Mouse (Mus musculus) heart, postnatal 0 days (tissue): Measurements from ENCODE around the gene Atxn7l3. TPM values are rescaled to one million over a fixed set of nuclear protein-coding genes. Genes with fewer than 3 reads are reported as not detected.

Experiments used
- ATAC-seq: fragments of 200-750 bp; cut with Nextera tagmentation; 2 replicates; pipeline ENCODE4 v1.8.0; 2017; ENCODE audit warnings: low read depth, moderate number of reproducible peaks, moderate library complexity; ENCODE audit not compliant: insufficient read depth
- DNase-seq: peaks from one replicate; pipeline ENCODE4 v3.0.0-alpha.2; 2016; ENCODE audit warnings: low spot score
- H3K27ac ChIP-seq: fragments of 300-500 bp; sonication (generic); 2 replicates; pipeline ENCODE4 v1.5.1; 2014; ENCODE audit warnings: low read depth, mild to moderate bottlenecking
- H3K27me3 ChIP-seq: fragments of 300-500 bp; sonication (generic); 2 replicates; pipeline ENCODE4 v1.6.1; 2014; ENCODE audit warnings: low read length, mixed read lengths; ENCODE audit not compliant: control insufficient read depth, insufficient read depth
- H3K36me3 ChIP-seq: fragments of 300-500 bp; sonication (generic); replicated peaks from 2 replicates; pipeline ENCODE4 v1.6.1; 2014; ENCODE audit warnings: low read length, mixed read lengths; ENCODE audit not compliant: control insufficient read depth, insufficient read depth
- H3K4me1 ChIP-seq: fragments of 300-500 bp; sonication (generic); 2 replicates; pipeline ENCODE4 v1.6.1; 2014; ENCODE audit warnings: antibody characterized with exemption; ENCODE audit not compliant: control insufficient read depth, insufficient read depth
- H3K4me2 ChIP-seq: fragments of 300-500 bp; sonication (generic); 2 replicates; pipeline ENCODE4 v1.6.1; 2014; ENCODE audit warnings: low read depth, mild to moderate bottlenecking, low read length, moderate library complexity
- H3K4me3 ChIP-seq: fragments of 300-500 bp; sonication (generic); 2 replicates; pipeline ENCODE4 v1.5.1; 2014; ENCODE audit warnings: low read depth, low read length
- H3K9ac ChIP-seq: fragments of 300-500 bp; sonication (generic); replicated peaks from 2 replicates; pipeline ENCODE4 v1.6.1; 2014; ENCODE audit warnings: low read depth, low read length, mixed read lengths
- H3K9me3 ChIP-seq: fragments of 300-500 bp; sonication (generic); replicated peaks from 2 replicates; pipeline ENCODE4 v1.6.1; 2016; ENCODE audit warnings: low read length; ENCODE audit not compliant: control insufficient read depth
- CTCF ChIP-seq: IDR thresholded peaks from 2 replicates; pipeline ENCODE4 v1.5.1; 2016; ENCODE audit warnings: antibody characterized with exemption, control low read depth, low read depth
- EP300 ChIP-seq: IDR thresholded peaks from 2 replicates; pipeline ENCODE4 v1.6.1; 2016; ENCODE audit warnings: antibody characterized with exemption, low read depth
- WGBS: fragments of 180-500 bp; shearing (Covaris S2); extraction: QIAGEN DNeasy Blood & Tissue Kit; methylation state at CpG from one replicate; pipeline ENCODE4 v1.1.7; 2014; 5-methylcytosine and 5-hydroxymethylcytosine counted together
- polyA plus RNA-seq: library from polyadenylated mRNA; unstranded; fragments of >200 nt; fragmentation: Nextera tagmentation; extraction: Ambion mirVana; gene quantifications from 2 replicates; pipeline ENCODE4 v1.2.1, GENCODE M21; 2015
- total RNA-seq: library from RNA; depleted of rRNA; stranded (reverse); fragments of >200 nt; gene quantifications from 2 replicates; pipeline ENCODE4 v1.2.3, GENCODE M21; 2014; ENCODE audit warnings: low replicate concordance

Atxn7l3 gene
- total and polyA plus RNA-seq, 2 experiments from 2014 or later = 5.4 to 36.2 TPM

DNA sequence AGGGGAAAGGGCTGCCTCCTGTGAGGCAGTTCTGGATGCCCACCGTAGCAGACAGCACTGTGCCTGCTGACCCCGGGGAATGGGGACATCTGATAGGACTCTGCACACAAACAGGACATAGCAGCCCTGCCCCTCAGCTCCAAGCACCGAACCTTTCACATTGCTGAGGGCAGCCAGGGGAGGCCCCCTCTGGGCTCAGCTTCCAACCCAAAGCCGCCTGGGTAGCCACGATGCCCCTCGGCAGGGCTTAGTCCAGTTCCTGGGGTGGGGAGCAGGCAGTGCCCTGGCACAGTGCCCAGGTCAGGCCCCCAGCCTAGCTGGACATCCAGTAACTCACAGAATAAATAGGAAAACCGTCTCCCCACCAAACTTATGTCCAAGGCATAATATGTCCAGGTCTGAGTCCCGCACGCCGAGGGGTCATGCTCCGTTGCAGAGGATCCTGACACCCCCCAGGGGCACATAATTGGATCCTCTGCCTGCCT lies 5.3 kb downstream of the Atxn7l3 start:
- TF ChIP-seq CTCF (no peak), EP300 (no peak)
- Histone ChIP-seq H3K4me3 (no peak overlapping the region), H3K9me3 (no peaks in the 10 kb centered on the region), H3K4me2 (no peak overlapping the region), H3K36me3 (peaks cover 60% of the 10 kb centered on the region), H3K4me1 (peaks cover 11% of the 10 kb centered on the region), H3K9ac (no peak overlapping the region), H3K27ac (no peak overlapping the region), H3K27me3 (no peaks in the 10 kb centered on the region)
- no peak for DNase-seq
- WGBS = 80% methylated on average over 11 of the region's 11 CpGs
- ATAC-seq = no peak

DNA sequence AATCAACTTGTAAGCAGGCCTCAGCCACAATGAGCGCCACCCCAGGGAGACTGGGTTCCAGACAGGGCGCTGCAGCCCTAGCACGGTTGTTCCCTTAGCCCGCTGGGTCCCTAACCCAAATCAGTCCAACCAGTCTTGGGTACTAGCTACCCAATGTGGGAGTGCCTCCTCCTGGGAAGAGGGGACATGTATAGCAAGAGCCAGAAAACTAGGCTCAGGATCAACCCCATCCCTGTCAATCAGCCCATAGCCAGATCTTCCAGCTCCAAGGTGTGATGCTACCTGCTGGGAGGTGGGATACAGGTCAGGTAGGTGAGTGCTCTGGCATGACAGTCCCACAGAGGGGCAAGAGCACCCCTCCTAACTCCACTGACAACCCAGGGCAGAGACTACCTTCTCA lies 6.3 kb downstream of the Atxn7l3 start:
- Histone ChIP-seq H3K4me1 (peaks cover 12% of the 10 kb centered on the region), H3K36me3 (peaks cover 60% of the 10 kb centered on the region), H3K9me3 (no peaks in the 10 kb centered on the region), H3K9ac (0 out of 2 replicates have a peak overlapping the region, but pooled peaks have one; percentile 3), H3K4me3 (no peak overlapping the region), H3K27me3 (no peaks in the 10 kb centered on the region), H3K27ac (no peak overlapping the region), H3K4me2 (no peak overlapping the region)
- ATAC-seq (no peak), DNase-seq (no peak)
- TF ChIP-seq EP300 (no peak), CTCF (no peak)
- 83% methylated on average over 4 of the region's 4 CpGs for WGBS

DNA sequence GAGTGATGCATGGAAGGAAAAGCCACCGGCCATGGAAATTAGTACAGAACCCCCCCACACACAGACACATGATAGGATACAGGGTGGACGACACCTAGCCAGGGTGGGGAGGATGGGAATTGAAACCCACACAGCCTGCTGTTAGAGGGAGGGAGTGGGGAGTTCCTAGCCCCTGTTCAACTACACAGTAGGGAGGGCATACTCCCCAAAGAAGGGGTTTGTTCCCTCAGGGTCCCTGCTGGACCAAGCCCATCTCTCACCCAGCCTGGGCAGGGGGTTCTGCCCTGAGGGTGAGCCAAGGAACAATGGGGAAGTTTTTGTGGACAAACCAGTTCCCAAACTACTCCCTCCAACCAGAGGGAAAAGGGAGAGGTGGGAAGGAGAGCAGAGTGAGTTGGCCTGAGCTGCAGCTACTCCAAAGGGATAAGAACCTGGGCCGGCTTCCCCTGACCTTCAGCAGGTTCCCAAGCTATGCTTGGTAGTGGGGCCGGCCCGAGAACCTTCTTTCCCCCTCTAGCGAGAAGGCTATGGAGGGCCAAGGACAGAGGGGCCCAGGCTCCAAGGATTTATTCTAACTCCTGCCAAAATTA lies 6.8 kb downstream of the Atxn7l3 start:
- no peaks in the 10 kb centered on the region for H3K27me3 ChIP-seq
- H3K36me3 ChIP-seq = peaks cover 60% of the 10 kb centered on the region
- 0 out of 2 replicates have a peak, but pooled peaks cover 6% of the 10 kb centered on the region for H3K4me1 ChIP-seq
- no peak overlapping the region for H3K9ac ChIP-seq
- 53% methylated on average over 6 of the region's 6 CpGs for WGBS
- H3K4me3 ChIP-seq = no peak overlapping the region
- no peak overlapping the region for H3K4me2 ChIP-seq
- no peak for ATAC-seq
- H3K9me3 ChIP-seq = no peaks in the 10 kb centered on the region
- H3K27ac ChIP-seq = no peak overlapping the region
- no peak for DNase-seq
- TF ChIP-seq CTCF (no peak), EP300 (no peak)

DNA sequence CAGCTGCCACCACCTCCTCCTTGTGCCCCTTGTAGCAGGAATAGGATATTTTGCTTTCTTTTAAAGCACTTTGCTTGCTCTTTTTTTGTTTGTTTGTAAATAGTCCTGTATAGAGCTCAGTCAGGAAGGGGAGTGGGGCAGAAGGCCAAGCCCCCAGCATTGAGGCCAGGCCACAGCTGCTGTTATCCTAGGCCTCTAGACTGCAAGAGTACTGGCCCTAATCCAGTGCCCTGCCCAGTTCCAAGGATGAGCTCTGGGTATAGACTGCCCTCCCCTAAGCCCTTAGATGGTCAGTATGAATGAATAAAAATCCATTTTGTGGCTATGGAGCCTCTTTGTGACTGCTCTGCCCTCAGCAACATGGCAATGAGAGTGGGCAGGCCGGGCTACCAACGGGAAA lies 7.5 kb downstream of the Atxn7l3 start:
- H3K4me3 ChIP-seq = no peak overlapping the region
- no peak for DNase-seq
- TF ChIP-seq CTCF (no peak), EP300 (no peak)
- no peaks in the 10 kb centered on the region for H3K9me3 ChIP-seq
- no peak for ATAC-seq
- no peak overlapping the region for H3K4me2 ChIP-seq
- no peak overlapping the region for H3K27ac ChIP-seq
- peaks cover 55% of the 10 kb centered on the region for H3K36me3 ChIP-seq
- 0 out of 2 replicates have a peak, but pooled peaks cover 6% of the 10 kb centered on the region for H3K4me1 ChIP-seq
- H3K9ac ChIP-seq = 0 out of 2 replicates have a peak overlapping the region, but pooled peaks have one; percentile 11
- H3K27me3 ChIP-seq = no peaks in the 10 kb centered on the region
- WGBS = 72% methylated on average over 2 of the region's 2 CpGs

DNA sequence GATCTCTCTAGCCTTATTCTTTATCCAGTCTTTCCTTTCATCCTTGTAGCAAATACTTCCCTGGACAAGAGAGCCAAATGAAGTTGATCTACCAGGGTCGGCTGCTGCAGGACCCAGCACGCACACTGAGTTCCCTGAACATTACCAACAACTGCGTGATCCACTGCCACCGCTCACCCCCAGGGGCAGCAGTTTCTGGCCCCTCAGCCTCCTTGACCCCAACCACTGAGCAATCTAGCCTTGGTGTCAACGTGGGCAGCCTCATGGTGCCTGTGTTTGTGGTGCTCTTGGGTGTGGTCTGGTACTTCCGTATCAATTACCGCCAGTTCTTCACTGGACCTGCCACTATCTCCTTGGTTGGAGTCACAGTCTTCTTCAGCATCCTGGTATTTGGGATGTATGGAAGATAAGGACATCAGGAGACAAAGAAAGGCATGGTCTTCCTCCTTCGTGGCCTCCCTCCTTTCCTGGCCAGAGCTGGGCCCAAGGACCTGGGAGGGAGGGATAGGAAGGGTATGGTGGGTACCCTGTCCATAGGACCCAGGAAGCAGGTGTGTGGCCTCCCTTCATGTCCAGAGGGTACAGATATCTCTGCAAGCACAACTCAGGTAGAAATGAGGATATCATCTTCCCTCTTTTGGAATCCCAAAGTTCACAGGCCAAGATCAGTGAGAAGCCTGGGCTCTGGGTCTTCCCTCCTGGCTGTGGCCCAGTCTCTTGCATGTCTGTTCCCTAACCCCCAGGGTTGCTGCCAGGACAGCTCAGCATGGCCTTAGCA lies 8.2 kb downstream of the Atxn7l3 start:
- Histone ChIP-seq H3K4me1 (0 out of 2 replicates have a peak, but pooled peaks cover 6% of the 10 kb centered on the region), H3K27ac (no peak overlapping the region), H3K9ac (0 out of 2 replicates have a peak overlapping the region, but pooled peaks have one; percentile 11), H3K4me3 (no peak overlapping the region), H3K9me3 (no peaks in the 10 kb centered on the region), H3K27me3 (no peaks in the 10 kb centered on the region), H3K36me3 (peaks cover 49% of the 10 kb centered on the region), H3K4me2 (no peak overlapping the region)
- WGBS = 81% methylated on average over 8 of the region's 8 CpGs
- no peak for DNase-seq
- no peak for ATAC-seq
- TF ChIP-seq CTCF = no peak
- TF ChIP-seq EP300 = no peak
